Mouse (Mus musculus) erythroid progenitor cell, adult 5-6 weeks (primary cell): ENCODE results near the gene Ell3. TPM values are rescaled to one million over a fixed set of nuclear protein-coding genes. Genes with fewer than 3 reads are reported as not detected.
A peak's percentile ranks its signal among the peaks of the same experiment; 100 is the strongest.

ENCODE experiments used
- ATAC-seq: replicated peaks from 2 replicates; pipeline ENCODE4 v1.8.0; 2016; ENCODE audit warnings: moderate number of reproducible peaks, mild to moderate bottlenecking, moderate TSS enrichment, inconsistent platforms; ENCODE audit not compliant: poor library complexity, low FRiP score, severe bottlenecking
- total RNA-seq, 2 experiments: library from RNA; stranded (forward) in 1 of 2; stranded (reverse) in 1 of 2; fragments of 150-400 nt in 1 of 2; fragments of 186-747, 209-891 nt in 1 of 2; gene quantifications; 2 replicates each; pipeline versions ENCODE4 v1.2.3 to v1.2.4; 2015 to 2017; ENCODE audit warnings: low replicate concordance in 2 of 2

Ell3 gene
- total RNA-seq, 2 experiments from 2014 or later, result not detected

- peak; percentile 28; the same call in 1 of the 2 replicates for ATAC-seq
These were observed 31.2 kb downstream of the Ell3 start for GRCm38 (mm10) chr2:121412843-121413386.

- peak; percentile 59 for ATAC-seq
These were observed 35.9 kb downstream of the Ell3 start for GRCm38 (mm10) chr2:121408160-121408559.

DNA sequence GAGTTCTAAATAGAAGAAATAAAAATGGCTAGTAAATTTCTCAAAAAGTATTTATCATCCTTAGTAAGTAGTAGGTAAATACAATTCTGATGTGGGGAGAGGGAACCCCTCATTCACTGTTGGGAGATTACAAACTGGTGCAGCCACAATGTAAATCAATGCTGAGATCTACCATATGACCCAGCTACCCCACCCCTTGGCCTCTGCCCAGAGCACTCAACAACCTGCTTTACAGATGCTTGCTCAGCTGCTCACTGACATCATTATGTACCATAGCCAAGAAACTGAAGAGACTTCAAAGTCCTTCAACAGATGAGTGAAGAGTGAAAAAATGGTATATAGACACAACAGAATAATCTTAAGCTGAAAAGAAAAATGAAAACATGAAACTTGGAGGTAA lies 40.8 kb downstream of the Ell3 start:
- 0 out of 2 replicates have a peak, but pooled peaks have one; percentile 42 for ATAC-seq

GRCm38 (mm10) chr2:121396624-121397023 lies 47.5 kb downstream of the Ell3 start:
- ATAC-seq, result peak; percentile 78; the same call in 1 of the 2 replicates

Other genes starting within 250 kb of the Ell3 start
- gene Trp53bp1, start 172.9 kb downstream of the Ell3 start, total RNA-seq (2015; ENCODE audit: low replicate concordance), result 42.8 and 53.0 TPM in 2 replicates
- 78.3 and 98.6 TPM in 2 replicates for gene Trp53bp1, start 172.9 kb downstream of the Ell3 start, total RNA-seq (2017; ENCODE audit: low replicate concordance)
- 0.36 TPM in 1 of 2 replicates, not detected in the other for gene Map1a, start 154.7 kb downstream of the Ell3 start, total RNA-seq (2015; ENCODE audit: low replicate concordance)
- gene Map1a, start 154.7 kb downstream of the Ell3 start, total RNA-seq (2017; ENCODE audit: low replicate concordance), result 0.64 and 0.83 TPM in 2 replicates
- gene Ppip5k1, start 88.9 kb downstream of the Ell3 start, total RNA-seq (2015; ENCODE audit: low replicate concordance), result 12.6 and 19.3 TPM in 2 replicates
- gene Ppip5k1, start 88.9 kb downstream of the Ell3 start, total RNA-seq (2017; ENCODE audit: low replicate concordance), result 18.6 and 24.6 TPM in 2 replicates
- gene Ckmt1, start 86.6 kb downstream of the Ell3 start, total RNA-seq (2015; ENCODE audit: low replicate concordance), result not detected in 2 replicates
- gene Ckmt1, start 86.6 kb downstream of the Ell3 start, total RNA-seq (2017; ENCODE audit: low replicate concordance), result not detected in 2 replicates
- gene Strc, start 57.1 kb downstream of the Ell3 start, total RNA-seq (2015; ENCODE audit: low replicate concordance), result 0.36 TPM in 1 of 2 replicates, not detected in the other
- not detected in 2 replicates for gene Strc, start 57.1 kb downstream of the Ell3 start, total RNA-seq (2017; ENCODE audit: low replicate concordance)
- 95.9 and 112 TPM in 2 replicates for gene Pdia3, start 30.5 kb downstream of the Ell3 start, total RNA-seq (2015; ENCODE audit: low replicate concordance)
- gene Pdia3, start 30.5 kb downstream of the Ell3 start, total RNA-seq (2017; ENCODE audit: low replicate concordance), result 73.1 and 88.2 TPM in 2 replicates
- not detected in 2 replicates for gene Catsper2, start 30.5 kb downstream of the Ell3 start, total RNA-seq (2015; ENCODE audit: low replicate concordance)
- gene Catsper2, start 30.5 kb downstream of the Ell3 start, total RNA-seq (2017; ENCODE audit: low replicate concordance), result not detected in 2 replicates
- gene Serf2, start 4.9 kb upstream of the Ell3 start, total RNA-seq (2015; ENCODE audit: low replicate concordance), result 89.4 and 100 TPM in 2 replicates
- 55.3 and 77.3 TPM in 2 replicates for gene Serf2, start 4.9 kb upstream of the Ell3 start, total RNA-seq (2017; ENCODE audit: low replicate concordance)
- gene Hypk, start 9.0 kb upstream of the Ell3 start, total RNA-seq (2015; ENCODE audit: low replicate concordance), result 28.1 and 64.1 TPM in 2 replicates
- gene Hypk, start 9.0 kb upstream of the Ell3 start, total RNA-seq (2017; ENCODE audit: low replicate concordance), result 53.4 and 71.4 TPM in 2 replicates
- gene Serinc4, start 12.5 kb upstream of the Ell3 start, total RNA-seq (2015; ENCODE audit: low replicate concordance), result not detected in 2 replicates
- gene Serinc4, start 12.5 kb upstream of the Ell3 start, total RNA-seq (2017; ENCODE audit: low replicate concordance), result 8.6 TPM in 1 of 2 replicates, not detected in the other
- gene Mfap1b, start 29.8 kb upstream of the Ell3 start, total RNA-seq (2015; ENCODE audit: low replicate concordance), result 23.4 and 25.6 TPM in 2 replicates
- 19.3 and 32.9 TPM in 2 replicates for gene Mfap1b, start 29.8 kb upstream of the Ell3 start, total RNA-seq (2017; ENCODE audit: low replicate concordance)
- gene Mfap1a, start 62.4 kb upstream of the Ell3 start, total RNA-seq (2015; ENCODE audit: low replicate concordance), result 22.2 and 28.8 TPM in 2 replicates
- gene Mfap1a, start 62.4 kb upstream of the Ell3 start, total RNA-seq (2017; ENCODE audit: low replicate concordance), result 21.1 and 42.5 TPM in 2 replicates
- 34.2 and 39.0 TPM in 2 replicates for gene Wdr76, start 62.4 kb upstream of the Ell3 start, total RNA-seq (2015; ENCODE audit: low replicate concordance)
- gene Wdr76, start 62.4 kb upstream of the Ell3 start, total RNA-seq (2017; ENCODE audit: low replicate concordance), result 35.3 and 44.8 TPM in 2 replicates